Mouse (Mus musculus): Measurements from ENCODE around the gene Fat3.

Gene Fat3

DNA sequence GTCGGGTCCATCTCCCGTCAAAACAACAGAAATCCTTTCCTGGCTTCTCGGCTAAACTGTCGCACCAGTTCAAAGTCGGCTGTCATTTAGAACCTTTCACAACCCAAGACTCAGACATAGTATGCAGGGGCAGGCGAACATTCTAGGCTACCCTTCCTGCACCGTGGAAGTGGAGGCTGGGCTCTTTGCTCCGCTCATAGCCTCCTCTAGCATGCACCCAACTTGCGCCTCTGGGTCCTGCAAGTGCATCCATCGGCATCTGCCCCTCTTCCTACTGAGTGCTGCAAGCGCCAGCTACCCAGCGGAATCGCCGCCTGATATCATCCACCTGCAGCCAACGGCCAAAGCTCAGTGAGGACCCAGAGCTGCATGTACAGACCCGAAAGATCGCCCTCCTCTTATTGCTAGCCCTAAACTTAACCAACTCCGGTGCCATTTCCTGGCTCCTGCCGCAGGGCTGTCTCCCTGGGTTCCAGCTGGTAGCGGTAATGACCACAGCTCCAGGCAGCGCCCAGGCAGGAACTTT lies at the start of gene Fat3:
Gene Fat3 (minus strand): TSS at position 100 of the 526 bp plus-strand sequence.
- no peak for DNase-seq

DNA sequence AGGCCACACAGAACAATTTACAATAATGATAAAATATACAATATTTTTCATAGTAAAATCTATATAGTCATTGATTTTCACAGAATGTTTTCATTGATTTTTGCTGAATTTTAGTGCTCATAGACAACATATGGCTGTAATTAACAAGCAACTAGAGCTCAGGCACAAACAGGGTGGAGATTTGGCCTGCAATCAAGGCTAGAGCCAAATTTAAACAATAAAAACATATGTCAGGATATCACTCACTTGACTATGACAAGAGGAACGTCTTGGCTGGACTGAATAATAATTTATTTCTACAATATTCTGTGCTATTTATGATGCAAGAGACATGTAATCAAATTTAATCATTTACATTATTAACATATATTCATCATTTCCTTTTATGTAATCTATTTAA lies 31.8 kb upstream of the Fat3 start:
- no peak for DNase-seq

DNA sequence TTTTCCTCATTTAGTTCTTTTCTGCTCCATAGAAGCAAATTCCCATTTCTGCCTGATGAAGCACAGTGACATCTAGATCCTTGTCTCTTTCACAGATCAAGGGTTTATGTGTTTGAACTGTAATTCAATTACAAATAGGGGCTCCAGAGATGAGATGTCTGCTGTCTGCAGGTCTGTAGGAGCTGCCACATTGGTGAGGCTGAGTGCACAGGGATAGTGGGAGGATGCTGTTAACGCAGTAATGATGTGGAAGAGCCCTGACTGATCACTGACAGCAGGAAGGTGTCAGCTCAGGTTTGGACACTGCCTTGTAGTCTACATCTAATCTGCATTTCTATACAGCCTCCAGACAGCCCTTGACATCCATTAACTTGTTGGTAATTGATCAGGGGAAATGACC lies 16.5 kb upstream of the Fat3 start:
- DNase-seq, result no peak

DNA sequence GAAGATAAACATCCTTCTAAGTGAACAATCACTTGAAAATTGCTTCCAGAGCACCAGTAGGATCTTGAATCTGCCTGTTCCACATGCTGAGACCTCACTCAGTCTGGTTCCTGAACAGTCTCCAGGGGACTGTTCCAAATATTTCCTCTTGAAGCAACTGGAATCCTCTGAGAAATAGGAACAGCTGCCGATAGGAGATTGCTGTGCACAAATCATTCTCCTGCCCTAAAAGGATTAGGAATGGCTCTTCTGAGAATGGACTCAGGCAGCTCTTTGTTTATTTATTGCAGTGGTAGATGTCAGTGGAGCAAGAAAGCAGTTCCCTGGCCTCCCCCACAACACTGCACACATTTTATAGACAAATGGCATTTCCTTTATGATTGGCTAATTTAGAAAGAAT lies 10.9 kb upstream of the Fat3 start:
- DNase-seq, result no peak

DNA sequence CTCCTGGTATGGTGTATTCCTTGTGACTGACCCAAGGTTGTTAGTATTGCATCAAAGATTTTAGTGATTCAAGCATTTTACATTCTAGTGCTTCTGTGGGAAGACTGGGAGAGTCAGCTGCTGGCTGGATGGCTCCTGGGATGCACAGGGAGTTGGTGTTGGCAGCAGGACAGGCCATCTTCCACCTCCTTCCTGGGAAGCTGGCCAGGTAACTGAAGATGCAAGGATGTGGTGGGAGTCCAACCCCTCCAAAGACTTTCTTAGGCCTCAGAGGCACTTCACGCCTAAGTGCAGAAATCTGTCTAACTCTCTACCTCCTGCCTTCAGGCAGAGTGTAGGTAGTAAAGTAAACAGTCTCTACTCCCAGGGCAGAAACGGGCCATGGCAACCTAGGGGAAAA lies 2.7 kb upstream of the Fat3 start:
- DNase-seq, result no peak

DNA sequence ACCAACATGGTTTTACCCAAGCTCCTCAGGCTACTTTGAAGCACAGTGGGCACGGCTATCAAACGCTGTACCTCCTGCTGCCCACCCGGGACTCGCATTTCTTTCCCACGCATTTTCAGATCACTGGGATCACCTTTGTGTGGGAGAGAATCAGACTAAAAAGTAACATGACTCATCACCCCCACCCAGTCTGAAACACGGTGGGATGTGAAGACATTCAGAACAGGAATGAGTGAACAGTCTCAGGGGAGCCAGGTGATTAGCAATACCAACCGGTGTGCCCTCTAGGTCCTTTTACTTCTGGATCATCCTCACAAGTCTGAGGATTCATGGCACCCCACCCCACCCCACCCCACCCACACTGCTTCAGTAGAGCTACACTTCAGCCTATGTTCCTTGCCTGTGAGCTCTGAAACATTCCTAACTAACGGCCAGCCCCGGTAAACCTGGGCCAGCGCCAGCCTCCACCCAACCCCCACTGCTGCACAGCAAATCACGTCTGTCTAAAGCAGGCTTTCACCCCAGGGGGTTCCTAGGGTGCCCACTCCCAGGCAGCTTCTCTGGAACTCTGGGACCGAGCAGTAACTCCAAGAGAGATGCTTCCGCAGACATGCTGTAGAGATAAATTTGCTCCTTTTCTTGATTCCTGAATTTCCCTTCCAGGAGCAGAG lies 1.7 kb upstream of the Fat3 start:
- DNase-seq, result no peak

DNA sequence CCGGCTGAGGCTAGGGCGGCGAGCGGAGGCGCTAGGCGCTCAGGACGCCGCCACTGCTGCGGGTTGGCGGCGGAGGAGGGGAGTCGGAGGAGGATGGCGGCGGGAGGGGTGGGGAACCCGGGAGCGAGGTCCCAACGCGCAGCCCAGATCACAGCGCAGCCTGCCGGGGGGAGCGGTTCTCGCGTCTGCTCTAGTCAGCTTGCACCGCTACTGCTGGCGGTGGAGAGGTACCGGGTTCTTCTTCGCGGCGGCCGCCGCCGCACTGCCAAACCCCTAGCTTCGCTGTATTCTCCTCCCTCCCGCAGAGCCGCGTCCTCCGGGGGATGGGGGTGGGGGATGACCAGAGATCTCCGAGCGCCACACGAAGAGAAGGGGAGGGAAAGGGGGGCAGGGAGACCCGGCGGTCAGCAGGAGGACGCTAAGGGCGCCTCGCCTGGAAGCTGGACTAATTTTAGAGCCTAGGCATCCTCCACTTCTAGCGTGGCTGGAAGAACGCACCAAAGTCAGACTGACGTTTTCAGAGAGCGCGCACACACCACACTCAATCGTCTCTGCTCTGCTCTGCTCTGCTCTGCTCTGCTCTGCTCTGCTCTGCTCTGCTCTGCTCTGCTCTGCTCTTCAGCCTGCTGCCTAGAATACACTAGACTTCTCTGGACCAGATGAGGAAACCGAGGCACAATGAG lies 1.0 kb upstream of the Fat3 start:
- DNase-seq, result peak; percentile 12

DNA sequence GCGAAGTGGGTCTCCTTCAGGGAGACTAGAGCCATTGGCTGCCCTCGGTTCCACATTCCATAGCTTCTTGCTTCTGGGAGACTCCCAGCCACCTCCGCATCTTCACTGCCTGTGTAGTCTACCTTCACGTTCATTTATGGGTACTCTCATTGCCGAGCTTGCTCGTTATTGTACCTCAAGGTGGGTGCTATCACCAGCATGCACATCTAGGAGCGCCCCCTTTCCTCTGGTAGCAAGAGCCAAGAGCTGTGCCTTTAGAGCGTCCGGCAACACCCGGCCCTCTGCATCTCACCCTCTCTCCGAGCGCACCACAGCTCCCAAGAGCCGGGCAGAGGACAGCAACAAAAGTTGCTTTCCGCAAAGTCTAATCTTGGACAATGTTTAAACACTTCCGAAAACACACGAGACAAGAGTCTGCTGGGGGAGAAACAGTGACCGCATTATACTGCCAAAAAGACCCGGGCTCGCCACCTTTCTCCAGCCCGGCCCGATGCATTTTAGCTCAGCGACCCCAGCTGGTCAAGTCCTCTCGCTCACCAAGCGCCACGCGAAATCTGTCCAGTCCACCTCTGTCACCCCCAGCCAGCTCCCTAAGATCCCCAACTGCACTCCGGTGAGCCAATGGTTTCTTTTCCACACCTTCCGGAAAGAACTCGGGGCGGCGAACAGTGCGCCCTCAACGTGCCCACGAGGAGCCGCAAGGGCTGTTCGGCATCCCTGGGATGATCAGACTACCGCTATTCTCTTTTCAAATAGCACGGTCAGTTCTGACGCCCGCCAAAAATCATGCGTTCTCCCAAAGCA lies 501 bp downstream of the Fat3 start:
- peak; percentile 11 for DNase-seq

DNA sequence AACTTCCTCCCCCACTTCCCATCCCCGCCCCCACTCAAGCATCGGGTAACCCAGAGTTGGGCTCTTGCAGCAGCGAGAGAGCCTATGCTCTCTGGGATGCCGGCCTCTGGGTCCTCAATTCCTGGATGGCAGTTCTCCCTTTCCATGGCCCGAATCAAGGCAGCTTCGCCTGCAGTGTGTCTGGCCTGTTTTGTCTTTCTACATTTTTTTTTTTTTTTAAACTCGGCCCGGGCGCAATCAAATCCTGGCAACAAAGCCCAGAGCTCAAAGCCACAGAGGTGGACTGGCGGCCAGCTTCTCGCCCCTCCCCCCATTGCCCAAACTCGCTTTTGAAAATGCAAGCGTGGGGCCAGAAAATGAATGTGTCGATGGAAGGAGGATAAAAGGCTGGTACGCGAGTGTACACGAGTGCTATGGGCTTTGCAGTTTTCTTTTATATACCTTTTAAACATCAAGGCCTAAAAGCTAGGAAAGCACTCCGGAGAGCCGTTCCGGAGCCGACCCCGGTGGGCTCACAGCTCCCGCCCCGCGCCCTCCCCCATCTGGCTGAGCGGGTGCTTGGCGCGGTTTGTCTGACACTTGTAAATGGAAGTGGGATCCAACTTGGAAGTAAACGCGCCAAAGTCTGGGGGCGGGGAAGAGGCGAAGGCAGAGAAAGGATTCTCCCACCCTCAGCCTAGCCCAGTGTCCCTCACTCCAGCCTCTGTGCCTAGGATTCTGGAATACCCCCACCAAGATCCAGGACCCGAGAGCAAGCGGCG lies 1.3 kb downstream of the Fat3 start:
- DNase-seq, result peak; percentile 19

DNA sequence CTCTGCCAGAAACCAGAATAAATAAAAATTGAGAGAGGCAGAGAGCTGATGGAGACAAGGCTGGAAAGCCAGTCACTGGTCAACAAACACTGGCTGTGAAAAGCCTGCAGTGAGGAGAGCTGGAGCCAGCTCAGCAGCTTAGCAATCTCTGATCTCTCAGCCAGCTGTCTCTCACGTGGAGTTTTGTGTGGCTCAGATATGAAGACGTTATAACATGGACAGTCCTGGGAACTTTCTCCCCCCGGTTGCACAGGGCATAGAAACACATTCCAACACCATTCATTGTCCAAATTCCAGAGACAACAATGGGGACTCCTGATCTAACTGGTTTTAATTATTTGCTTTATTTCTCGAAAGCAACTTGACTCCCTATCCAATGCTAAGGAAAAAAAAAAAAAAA lies 2.2 kb downstream of the Fat3 start:
- DNase-seq, result no peak

DNA sequence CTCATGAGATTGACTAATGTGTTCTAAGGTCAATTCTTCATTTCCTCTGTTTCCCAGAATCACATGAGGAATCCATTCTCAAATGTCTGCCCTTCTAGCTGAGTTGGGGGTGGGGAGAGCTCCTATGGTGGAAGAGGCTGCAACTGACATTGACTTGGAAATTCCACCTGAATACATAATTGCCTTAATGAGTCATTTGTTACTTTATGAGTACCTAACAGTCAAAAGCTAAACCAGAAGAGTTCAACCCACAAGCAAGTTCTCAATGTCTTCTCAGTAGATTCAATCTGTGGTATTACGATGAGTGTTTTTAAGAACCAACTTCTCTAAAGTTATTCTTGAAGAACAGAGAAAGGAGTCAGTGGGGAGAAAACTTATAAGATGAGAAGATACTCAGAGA lies 3.7 kb downstream of the Fat3 start:
- no peak for DNase-seq

DNA sequence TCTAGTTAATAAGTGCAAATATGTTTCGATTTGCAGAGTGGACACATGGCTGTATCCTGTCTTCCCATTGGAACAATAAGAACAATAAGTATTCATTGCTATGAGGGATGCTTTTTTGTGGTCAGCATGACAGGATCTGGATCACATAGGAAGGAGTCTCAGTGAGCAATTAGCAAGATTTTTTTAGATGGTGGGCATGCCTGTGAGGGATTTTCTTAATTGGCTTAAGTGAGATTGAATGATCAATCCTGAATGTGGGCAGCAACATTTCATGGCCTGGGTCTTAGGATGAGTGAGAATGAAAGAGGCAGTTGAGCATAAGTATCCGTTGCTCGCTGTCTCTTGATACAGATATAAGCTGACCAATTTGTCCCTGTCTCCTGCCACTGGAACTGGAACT lies 4.8 kb downstream of the Fat3 start:
- DNase-seq, result no peak

DNA sequence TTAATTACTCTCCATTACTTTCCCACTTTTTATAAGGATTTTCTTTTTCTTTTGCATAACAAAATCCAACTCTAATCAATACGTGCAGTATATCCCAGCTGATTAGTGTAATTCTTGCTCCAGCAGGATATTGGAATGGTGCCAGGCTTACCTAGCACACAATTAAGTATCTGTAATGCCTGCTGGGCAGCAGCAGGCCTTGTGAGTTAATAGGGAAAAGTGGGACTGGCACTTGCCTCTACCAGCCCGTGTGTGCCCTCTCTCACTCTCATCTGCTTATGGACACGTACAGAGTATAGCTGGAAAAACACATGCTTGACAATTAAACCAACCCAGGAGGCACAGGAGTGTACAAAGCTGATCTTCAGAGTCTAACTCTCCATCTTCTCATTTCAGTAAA lies 11.4 kb downstream of the Fat3 start:
- DNase-seq, result no peak

DNA sequence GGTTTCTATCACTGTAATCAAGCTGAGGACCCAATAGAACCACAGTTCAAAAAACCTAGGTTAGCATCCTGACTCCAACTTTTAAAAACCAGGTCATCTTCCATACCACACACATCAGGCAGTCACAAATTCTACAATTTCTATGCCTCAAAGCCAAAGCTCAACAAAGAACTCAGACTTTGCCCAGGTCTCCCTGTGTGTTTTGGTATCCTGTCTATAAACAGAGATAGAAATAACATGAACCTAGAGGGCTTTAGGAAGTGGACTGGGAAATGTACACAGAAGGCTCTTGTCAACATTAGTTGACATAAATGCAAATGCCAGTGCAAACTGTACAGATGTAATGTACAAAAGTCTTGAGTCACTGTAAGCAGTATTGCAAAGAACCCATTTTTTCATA lies 13.5 kb downstream of the Fat3 start:
- no peak for DNase-seq

DNA sequence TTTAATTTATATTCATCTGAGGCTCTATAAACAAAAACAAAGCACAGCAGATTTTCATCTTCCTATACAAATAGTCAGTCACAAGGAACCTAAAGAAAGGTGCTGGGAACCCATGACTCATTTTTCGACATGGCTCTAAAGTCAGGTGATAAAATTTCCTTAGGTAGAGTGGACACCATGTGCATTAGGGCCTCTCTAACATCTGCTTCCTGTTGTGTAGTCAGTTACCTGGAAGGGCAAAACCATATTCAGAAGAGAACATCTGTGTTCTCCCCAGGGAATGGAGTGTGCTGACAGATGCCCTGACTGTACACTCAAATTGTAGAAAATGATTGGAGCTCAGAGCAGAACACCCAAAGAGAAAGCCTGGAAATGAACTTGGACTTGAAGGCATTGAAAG lies 14.9 kb downstream of the Fat3 start:
- DNase-seq, result no peak

DNA sequence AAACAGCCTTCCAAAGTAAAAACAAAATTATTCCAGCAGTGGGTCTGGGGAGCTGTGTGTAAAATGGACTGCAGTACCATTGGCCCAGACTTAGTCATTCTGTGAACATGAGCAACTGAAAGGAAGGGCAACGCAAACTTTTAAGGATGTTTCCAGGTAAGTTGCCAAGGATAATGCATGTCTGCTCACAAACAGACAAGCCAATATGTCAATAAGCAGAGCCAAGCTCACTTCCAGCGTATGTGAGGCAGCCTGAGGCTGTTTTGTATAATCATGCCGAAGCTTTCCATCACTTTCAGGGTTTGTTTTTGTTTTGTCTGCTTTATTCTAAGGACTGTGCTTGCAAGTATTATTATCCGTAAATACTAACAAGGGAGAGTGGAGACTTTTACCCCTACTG lies 15.9 kb downstream of the Fat3 start:
- DNase-seq, result no peak

DNA sequence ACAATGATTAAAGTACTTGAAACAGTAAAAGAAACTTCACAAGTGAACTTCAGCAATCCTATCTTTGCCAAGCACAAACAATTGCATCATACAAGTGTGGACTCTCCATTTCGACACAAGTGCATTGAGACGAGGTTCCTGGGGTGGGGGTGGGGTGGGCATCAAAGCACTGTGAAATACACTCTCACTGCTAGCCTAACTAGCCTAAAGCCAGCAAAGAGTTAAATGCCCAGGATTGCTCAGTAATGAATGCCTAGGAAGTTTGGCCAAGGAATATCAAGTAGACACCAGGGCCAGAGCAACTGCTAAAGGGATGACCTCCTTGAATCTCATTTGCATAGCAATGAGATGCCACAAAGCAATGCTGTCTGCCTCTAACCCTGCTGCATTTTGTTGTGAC lies 16.3 kb downstream of the Fat3 start:
- no peak for DNase-seq

DNA sequence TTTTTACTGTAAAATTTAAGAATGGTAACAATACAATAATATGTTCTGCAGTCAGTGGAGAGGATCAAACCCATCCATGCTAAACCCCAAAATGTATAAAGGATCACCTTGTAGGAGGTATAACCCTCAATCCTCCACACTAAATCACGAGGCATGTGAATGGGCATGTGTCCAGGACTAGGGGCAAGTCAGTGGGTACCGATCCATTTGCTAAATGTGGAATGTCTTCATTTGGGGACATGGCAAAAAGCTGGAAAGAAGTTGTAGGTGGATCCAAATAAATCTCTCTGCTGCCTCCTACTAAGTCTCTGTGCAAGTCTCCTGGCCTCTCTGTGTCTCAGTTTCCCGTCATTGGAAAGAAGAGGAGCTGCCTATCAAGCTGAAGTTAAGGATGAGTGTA lies 39.6 kb downstream of the Fat3 start:
- DNase-seq, result no peak

DNA sequence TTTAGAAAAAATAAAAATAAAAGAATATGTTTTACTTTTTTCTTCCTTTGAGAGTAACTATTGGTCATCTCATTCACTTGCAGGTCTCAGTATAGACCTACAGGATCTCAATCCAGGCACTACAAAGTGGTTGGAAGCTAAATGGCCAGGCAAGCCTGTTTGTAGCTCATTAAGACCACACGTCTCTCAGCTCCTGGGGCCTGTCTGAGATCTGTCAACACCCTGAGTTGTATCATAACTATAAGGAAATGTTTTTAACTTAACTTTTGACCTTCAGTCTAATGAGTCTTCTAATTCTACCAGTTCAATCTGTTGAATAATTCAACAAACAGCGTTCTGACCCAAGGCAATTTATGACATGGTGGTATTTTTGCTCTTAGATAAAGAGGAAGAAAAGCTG lies 40.5 kb downstream of the Fat3 start:
- DNase-seq, result no peak

DNA sequence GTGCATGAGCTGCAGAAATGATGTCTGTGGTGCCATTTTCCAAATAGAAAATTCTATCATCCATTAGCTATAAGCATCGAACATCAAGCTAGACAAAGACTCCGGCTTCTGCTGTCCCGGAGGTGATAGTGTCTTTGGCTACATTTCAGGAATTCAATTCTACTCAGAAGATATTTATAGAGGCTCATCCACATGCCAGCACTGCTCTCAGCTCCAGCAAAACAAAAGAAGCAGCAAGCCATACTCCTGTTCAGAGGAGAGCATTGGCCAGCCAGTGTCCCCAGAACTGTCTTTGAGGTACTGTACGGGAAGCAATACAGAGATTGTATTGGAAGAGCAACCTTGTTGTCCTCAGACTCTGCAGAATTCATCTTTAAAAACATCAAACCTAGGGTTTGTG lies 59.2 kb downstream of the Fat3 start:
- DNase-seq, result no peak

DNA sequence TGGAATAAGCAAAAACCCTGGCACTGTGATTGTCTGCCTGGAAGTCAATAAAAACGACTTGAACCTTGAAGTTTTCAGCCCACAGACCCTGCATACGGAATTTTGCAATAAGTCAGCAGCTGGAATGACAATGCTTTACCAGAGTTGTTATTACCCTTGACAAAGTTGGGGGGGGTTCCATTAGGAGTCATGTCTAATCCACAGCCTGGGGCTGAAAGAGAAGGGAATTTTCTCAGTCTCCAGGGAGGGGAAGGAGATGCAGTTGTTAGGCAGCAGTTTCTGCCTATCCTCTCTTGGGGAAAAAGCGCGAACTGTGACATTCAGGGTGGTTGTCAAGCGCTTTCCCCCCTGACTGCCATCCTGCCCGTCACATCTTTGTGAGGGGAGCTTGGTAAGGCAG lies 60.4 kb downstream of the Fat3 start:
- no peak for DNase-seq

DNA sequence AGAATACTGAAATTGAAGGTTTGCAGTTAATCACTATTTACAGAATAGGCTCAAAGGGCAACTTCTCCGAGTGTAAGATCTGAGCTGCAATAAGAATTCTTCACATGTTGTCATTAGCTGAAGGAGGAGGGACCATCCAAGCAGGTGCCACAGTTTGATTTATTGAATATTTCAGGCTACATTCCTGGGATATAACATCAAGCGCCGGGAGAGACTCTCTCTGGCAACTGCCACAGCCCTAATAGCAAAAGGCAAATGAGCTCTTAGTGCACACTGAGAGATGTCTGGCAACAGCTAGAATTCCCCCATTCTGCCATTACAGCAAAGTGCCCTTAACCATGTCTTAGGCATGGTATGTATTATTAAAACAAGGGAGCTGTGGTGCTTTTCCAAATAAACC lies 61.1 kb downstream of the Fat3 start:
- no peak for DNase-seq

DNA sequence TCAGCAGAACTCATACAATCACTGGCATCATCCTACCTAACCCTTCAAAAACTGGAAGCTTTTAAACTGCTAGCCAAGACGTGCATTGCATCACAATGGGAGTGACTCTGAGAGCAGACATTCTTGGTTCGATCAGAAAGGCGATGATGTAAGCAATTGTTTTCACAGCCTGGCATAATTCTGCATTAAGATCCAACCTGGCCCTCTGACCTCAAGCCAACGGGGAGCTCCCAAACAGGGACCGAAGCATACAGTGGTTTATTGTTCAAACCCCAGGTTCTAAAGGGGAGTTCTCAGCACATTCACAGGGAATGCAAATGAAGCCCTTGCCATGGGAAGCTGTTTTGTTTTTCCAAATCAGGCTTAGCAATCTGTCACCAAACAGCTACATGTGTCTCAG lies 63.3 kb downstream of the Fat3 start:
- DNase-seq, result no peak
